Mouse (Mus musculus) bone marrow macrophage, adult 2 months (primary cell): ENCODE results near the gene Ier2. TPM values are rescaled to one million over a fixed set of nuclear protein-coding genes. Genes with fewer than 3 reads are reported as not detected.

ENCODE experiments used
- H3K27ac ChIP-seq: 2 replicates; pipeline ENCODE4 v1.5.1; 2012; ENCODE audit warnings: low read depth, low read length; ENCODE audit not compliant: insufficient read depth
- H3K4me1 ChIP-seq: 2 replicates; pipeline ENCODE4 v1.6.1; 2012; ENCODE audit warnings: low read length; ENCODE audit not compliant: control insufficient read depth, insufficient read depth
- H3K4me3 ChIP-seq: 2 replicates; pipeline ENCODE4 v1.5.1; 2012; ENCODE audit warnings: mild to moderate bottlenecking, low read length, moderate library complexity; ENCODE audit not compliant: insufficient read depth
- CTCF ChIP-seq: IDR thresholded peaks from 2 replicates; pipeline ENCODE4 v1.5.1; 2012; ENCODE audit warnings: low read depth, mild to moderate bottlenecking, low read length, moderate library complexity
- POLR2A ChIP-seq: IDR thresholded peaks from 2 replicates; pipeline ENCODE4 v1.6.1; 2012; ENCODE audit warnings: mild to moderate bottlenecking, low read depth, low read length, borderline replicate concordance
- polyA plus RNA-seq: library from polyadenylated mRNA; stranded (reverse); fragments of >200 nt; gene quantifications from 2 replicates; pipeline ENCODE4 v1.2.4, GENCODE M21; 2012; ENCODE audit not compliant: missing spikeins, insufficient read depth, insufficient read length

Ier2 gene
- polyA plus RNA-seq, 1 experiment: 24.7 TPM

GRCm38 (mm10) chr8:84640010-84640588 lies 22.6 kb downstream of the Ier2 start:
- Histone ChIP-seq H3K4me1 (peaks cover 4% of the 10 kb centered on the region; the same call in 1 of the 2 replicates), H3K4me3 (peak overlapping the region; percentile 61), H3K27ac (no peak overlapping the region)
- no peak for TF ChIP-seq CTCF
- no peak for TF ChIP-seq POLR2A

- peak overlapping the region; percentile 23; the same call in 1 of the 2 replicates for H3K27ac ChIP-seq
- peaks cover 4% of the 10 kb centered on the region; the same call in 1 of the 2 replicates for H3K4me1 ChIP-seq
- peak overlapping the region; percentile 72 for H3K4me3 ChIP-seq
- no peak for TF ChIP-seq POLR2A
- TF ChIP-seq CTCF: peak; percentile 18; the same call in 1 of the 2 replicates
These were observed 23.3 kb downstream of the Ier2 start for GRCm38 (mm10) chr8:84639162-84640009.

GRCm38 (mm10) chr8:84638555-84639161 lies 24.0 kb downstream of the Ier2 start:
- Histone ChIP-seq H3K4me3 (peak overlapping the region; percentile 72), H3K4me1 (peaks cover 4% of the 10 kb centered on the region; the same call in 1 of the 2 replicates), H3K27ac (no peak overlapping the region)
- TF ChIP-seq POLR2A (no peak), CTCF (no peak)

- TF ChIP-seq POLR2A (no peak), CTCF (no peak)
- peaks cover 4% of the 10 kb centered on the region; the same call in 1 of the 2 replicates for H3K4me1 ChIP-seq
- peak overlapping the region; percentile 64 for H3K4me3 ChIP-seq
- H3K27ac ChIP-seq: no peak overlapping the region
These were observed 24.6 kb downstream of the Ier2 start for GRCm38 (mm10) chr8:84637946-84638554.

GRCm38 (mm10) chr8:84636051-84636691 lies 26.5 kb downstream of the Ier2 start:
- H3K27ac ChIP-seq: no peak overlapping the region
- no peak overlapping the region for H3K4me3 ChIP-seq
- TF ChIP-seq CTCF: no peak
- TF ChIP-seq POLR2A: no peak
- peaks cover 4% of the 10 kb centered on the region; the same call in 1 of the 2 replicates for H3K4me1 ChIP-seq

GRCm38 (mm10) chr8:84635397-84636050 lies 27.1 kb downstream of the Ier2 start:
- TF ChIP-seq POLR2A (no peak), CTCF (no peak)
- peaks cover 4% of the 10 kb centered on the region; the same call in 1 of the 2 replicates for H3K4me1 ChIP-seq
- no peak overlapping the region for H3K4me3 ChIP-seq
- no peak overlapping the region for H3K27ac ChIP-seq

GRCm38 (mm10) chr8:84634849-84635304 lies 27.8 kb downstream of the Ier2 start:
- Histone ChIP-seq H3K4me3 (no peak overlapping the region), H3K27ac (no peak overlapping the region), H3K4me1 (0 out of 2 replicates have a peak, but pooled peaks cover 2% of the 10 kb centered on the region)
- no peak for TF ChIP-seq CTCF
- no peak for TF ChIP-seq POLR2A

GRCm38 (mm10) chr8:84633841-84634584 lies 28.6 kb downstream of the Ier2 start:
- TF ChIP-seq CTCF (no peak), POLR2A (no peak)

GRCm38 (mm10) chr8:84631813-84632212 lies 30.8 kb downstream of the Ier2 start:
- TF ChIP-seq CTCF: no peak
- Histone ChIP-seq H3K27ac (no peak overlapping the region), H3K4me1 (no peaks in the 10 kb centered on the region), H3K4me3 (no peak overlapping the region)

More at GRCm38 (mm10) chr8:84633841-84634584, 28.6 kb downstream of the Ier2 start:
- Histone ChIP-seq H3K4me3 (no peak overlapping the region), H3K4me1 (0 out of 2 replicates have a peak, but pooled peaks cover 2% of the 10 kb centered on the region), H3K27ac (no peak overlapping the region)
